Mouse (Mus musculus): ENCODE measurements around the gene Cradd. TPM values are rescaled to one million over a fixed set of nuclear protein-coding genes. Genes with fewer than 3 reads are reported as not detected.

The Cradd gene
- polyA plus RNA-seq, 1 experiment: 9.5 TPM

DNA sequence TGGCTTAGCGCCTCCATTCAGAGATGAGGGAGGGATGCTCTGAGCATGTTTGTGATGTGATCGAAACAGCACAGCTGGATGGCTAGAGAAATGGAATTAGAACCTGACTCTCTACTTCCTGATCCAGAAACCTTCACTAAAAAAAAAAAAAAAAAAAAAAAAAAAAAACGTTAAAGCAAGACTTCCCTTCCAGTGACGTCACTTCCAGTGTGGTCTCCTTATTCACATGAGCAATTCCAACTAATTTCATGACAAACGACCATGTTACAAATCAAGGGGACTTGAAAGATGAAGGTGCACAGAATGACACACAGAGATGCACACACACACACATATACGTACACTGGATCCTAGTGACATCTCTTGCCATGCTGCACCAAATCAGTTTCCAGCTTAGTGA, 25.4 kb downstream of the Cradd start:
- Histone ChIP-seq H3K36me3 (ENCODE audit: control insufficient read depth, insufficient read depth) (no peaks in the 10 kb centered on the region), H3ac (ENCODE audit: control insufficient read depth, insufficient read length) (no peak overlapping the region), H3K79me2 (ENCODE audit: control insufficient read depth, insufficient read depth) (no peaks in the 10 kb centered on the region), H3K27me3 (ENCODE audit: control insufficient read depth, insufficient read depth, insufficient read length) (no peaks in the 10 kb centered on the region), H3K4me3 (no peak overlapping the region), H3K4me2 (ENCODE audit: low read depth) (no peak overlapping the region)
- TF ChIP-seq MAX (IDR thresholded peaks at IDR 0.05; ENCODE audit: low read depth) (no peak), POLR2A (IDR thresholded peaks at IDR 0.05; ENCODE audit: insufficient read length, low read depth) (no peak), POLR2AphosphoS2 (IDR thresholded peaks at IDR 0.05; ENCODE audit: insufficient read length, low read depth) (no peak), SRF (IDR thresholded peaks at IDR 0.05; ENCODE audit: control insufficient read depth, insufficient read length, low read depth) (no peak), REST (IDR thresholded peaks at IDR 0.05; ENCODE audit: insufficient read depth, insufficient read length) (no peak), MYOG (IDR thresholded peaks at IDR 0.05; ENCODE audit: control insufficient read depth in 1 of 3, insufficient read depth in 1 of 3, insufficient read length in 2 of 3, low read depth in 2 of 3) (no peak), TCF3 (IDR thresholded peaks at IDR 0.05; ENCODE audit: insufficient read length, low read depth) (no peak), USF1 (IDR thresholded peaks at IDR 0.05; ENCODE audit: low read depth) (no peak)

DNA sequence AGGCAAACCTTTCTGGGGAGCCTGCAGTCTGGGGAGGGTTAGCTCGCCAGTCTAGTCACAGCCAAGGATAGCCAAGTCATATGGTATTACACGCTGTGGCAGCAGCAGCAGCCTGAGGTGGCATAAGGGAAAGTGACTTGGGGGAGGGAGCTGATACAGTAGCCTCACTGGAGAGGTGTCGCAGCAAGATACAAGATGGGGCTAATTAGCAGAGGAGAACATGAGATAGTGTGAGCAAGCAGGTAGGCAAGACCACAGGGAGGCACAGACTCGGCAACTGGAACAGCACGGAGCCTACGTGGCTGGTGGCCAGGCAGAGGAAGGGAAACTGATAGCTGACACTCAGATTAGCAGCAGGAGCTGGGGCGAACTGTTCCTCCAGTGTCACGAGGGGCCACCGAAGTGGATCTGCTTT, 26.2 kb downstream of the Cradd start:
- TF ChIP-seq TCF3 (IDR thresholded peaks at IDR 0.05; ENCODE audit: insufficient read length, low read depth): no peak
- no peak for TF ChIP-seq POLR2A (IDR thresholded peaks at IDR 0.05; ENCODE audit: insufficient read length, low read depth)
- no peak for TF ChIP-seq USF1 (IDR thresholded peaks at IDR 0.05; ENCODE audit: low read depth)
- no peak for TF ChIP-seq REST (IDR thresholded peaks at IDR 0.05; ENCODE audit: insufficient read depth, insufficient read length)
- no peak for TF ChIP-seq CEBPB (IDR thresholded peaks at IDR 0.05; ENCODE audit: insufficient read depth, poor library complexity, severe bottlenecking)
- TF ChIP-seq SRF (IDR thresholded peaks at IDR 0.05; ENCODE audit: control insufficient read depth, insufficient read length, low read depth): no peak
- no peak for TF ChIP-seq POLR2AphosphoS2 (IDR thresholded peaks at IDR 0.05; ENCODE audit: insufficient read length, low read depth)
- no peak for TF ChIP-seq MYOD1 (IDR thresholded peaks at IDR 0.05; ENCODE audit: control insufficient read depth in 1 of 3, insufficient read length in 2 of 3, low read depth in 2 of 3)
- no peak for TF ChIP-seq MAX (IDR thresholded peaks at IDR 0.05; ENCODE audit: low read depth)
- TF ChIP-seq TCF12 (IDR thresholded peaks at IDR 0.05; ENCODE audit: insufficient read depth, poor library complexity, severe bottlenecking): no peak
- no peak for TF ChIP-seq MYOG (IDR thresholded peaks at IDR 0.05; ENCODE audit: control insufficient read depth in 1 of 3, insufficient read depth in 1 of 3, insufficient read length in 2 of 3, low read depth in 2 of 3)
- no peak for TF ChIP-seq E2F4 (IDR thresholded peaks at IDR 0.05; ENCODE audit: insufficient read depth)

DNA sequence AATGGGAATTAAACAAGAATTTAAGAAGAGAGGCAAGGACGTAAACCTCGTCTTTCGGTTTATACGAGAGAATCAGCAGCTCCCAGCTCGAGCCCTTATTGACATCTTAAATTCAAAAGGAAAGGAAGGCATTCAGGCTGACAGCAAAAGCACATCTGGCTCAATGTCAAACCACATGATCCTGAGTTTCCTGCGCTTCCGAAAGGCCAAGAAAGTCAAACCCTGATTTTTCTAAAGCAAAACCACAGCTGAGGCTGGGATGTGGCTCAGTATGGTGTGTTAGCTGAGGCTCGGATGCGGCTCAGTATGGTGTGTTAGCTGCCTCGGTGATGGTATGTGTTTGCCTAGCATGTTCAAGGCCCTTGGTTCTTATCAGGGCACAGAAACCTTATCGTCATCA, 26.9 kb downstream of the Cradd start:
- H3K79me2 ChIP-seq (ENCODE audit: control insufficient read depth, insufficient read depth): no peaks in the 10 kb centered on the region
- H3K4me3 ChIP-seq: no peak overlapping the region
- TF ChIP-seq POLR2AphosphoS2 (IDR thresholded peaks at IDR 0.05; ENCODE audit: insufficient read length, low read depth): no peak
- TF ChIP-seq TCF12 (IDR thresholded peaks at IDR 0.05; ENCODE audit: insufficient read depth, poor library complexity, severe bottlenecking): no peak
- no peaks in the 10 kb centered on the region for H3K36me3 ChIP-seq (ENCODE audit: control insufficient read depth, insufficient read depth)
- H3ac ChIP-seq (ENCODE audit: control insufficient read depth, insufficient read length): no peak overlapping the region
- peak overlapping the region; percentile 66 for H3K4me2 ChIP-seq (ENCODE audit: low read depth)
- no peaks in the 10 kb centered on the region for H3K27me3 ChIP-seq (ENCODE audit: control insufficient read depth, insufficient read depth, insufficient read length)

More for the DNA sequence above, 26.2 kb downstream of the Cradd start:
- Histone ChIP-seq H3K27me3 (ENCODE audit: control insufficient read depth, insufficient read depth, insufficient read length) (no peaks in the 10 kb centered on the region), H3ac (ENCODE audit: control insufficient read depth, insufficient read length) (no peak overlapping the region), H3K4me2 (ENCODE audit: low read depth) (no peak overlapping the region), H3K36me3 (ENCODE audit: control insufficient read depth, insufficient read depth) (no peaks in the 10 kb centered on the region), H3K4me3 (no peak overlapping the region), H3K79me2 (ENCODE audit: control insufficient read depth, insufficient read depth) (no peaks in the 10 kb centered on the region)

DNA sequence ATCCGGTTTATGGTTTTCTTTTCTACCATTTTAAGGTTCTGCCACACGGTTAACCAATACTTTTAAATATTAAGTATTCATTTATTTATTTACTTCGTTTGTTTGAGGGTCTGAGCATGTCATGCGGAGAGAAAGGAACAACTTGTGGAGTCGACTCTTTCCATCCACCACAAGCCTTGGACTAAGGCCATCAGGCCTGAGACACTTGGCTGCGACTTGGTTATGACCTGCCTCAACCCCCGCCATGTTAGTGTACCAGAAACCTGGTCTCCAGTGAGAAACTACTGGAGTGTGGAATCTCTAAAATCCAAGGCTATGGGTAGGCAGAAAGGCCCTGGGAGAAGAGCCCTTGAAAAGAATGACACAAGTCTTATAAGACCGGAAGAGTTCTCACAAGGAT, 30.7 kb downstream of the Cradd start:
- no peak overlapping the region for H3K4me3 ChIP-seq
- no peak overlapping the region for H3ac ChIP-seq (ENCODE audit: control insufficient read depth, insufficient read length)
- no peaks in the 10 kb centered on the region for H3K27me3 ChIP-seq (ENCODE audit: control insufficient read depth, insufficient read depth, insufficient read length)
- H3K79me2 ChIP-seq (ENCODE audit: control insufficient read depth, insufficient read depth): no peaks in the 10 kb centered on the region
- no peak for TF ChIP-seq MYOG (IDR thresholded peaks at IDR 0.05; ENCODE audit: control insufficient read depth in 1 of 3, insufficient read depth in 1 of 3, insufficient read length in 2 of 3, low read depth in 2 of 3)
- H3K4me2 ChIP-seq (ENCODE audit: low read depth): no peak overlapping the region
- no peaks in the 10 kb centered on the region for H3K36me3 ChIP-seq (ENCODE audit: control insufficient read depth, insufficient read depth)

DNA sequence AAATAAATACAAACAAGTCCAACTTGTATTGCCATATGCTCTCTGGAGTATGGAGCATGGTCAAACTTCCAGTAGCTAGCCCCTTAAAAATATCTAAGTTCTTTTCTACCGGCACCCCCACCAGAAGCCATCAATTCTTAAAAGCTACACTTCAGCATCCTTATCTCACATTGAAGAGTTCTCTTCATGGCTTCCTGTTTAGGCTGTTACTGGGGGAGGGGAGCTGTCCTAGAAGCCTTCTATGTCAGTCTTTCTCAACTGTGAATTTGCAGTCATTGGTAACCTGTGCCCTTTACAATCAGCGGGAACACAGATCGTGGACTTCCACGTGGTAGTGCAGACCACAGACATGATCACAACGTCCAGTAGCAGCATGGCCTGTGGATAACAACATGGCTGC, 31.7 kb downstream of the Cradd start:
- no peak overlapping the region for H3ac ChIP-seq (ENCODE audit: control insufficient read depth, insufficient read length)
- no peak for TF ChIP-seq CEBPB (IDR thresholded peaks at IDR 0.05; ENCODE audit: insufficient read depth, poor library complexity, severe bottlenecking)
- TF ChIP-seq POLR2A (IDR thresholded peaks at IDR 0.05; ENCODE audit: insufficient read length, low read depth): no peak
- H3K79me2 ChIP-seq (ENCODE audit: control insufficient read depth, insufficient read depth): no peaks in the 10 kb centered on the region
- H3K4me2 ChIP-seq (ENCODE audit: low read depth): no peak overlapping the region
- H3K36me3 ChIP-seq (ENCODE audit: control insufficient read depth, insufficient read depth): no peaks in the 10 kb centered on the region
- H3K27me3 ChIP-seq (ENCODE audit: control insufficient read depth, insufficient read depth, insufficient read length): no peaks in the 10 kb centered on the region
- no peak overlapping the region for H3K4me3 ChIP-seq

DNA sequence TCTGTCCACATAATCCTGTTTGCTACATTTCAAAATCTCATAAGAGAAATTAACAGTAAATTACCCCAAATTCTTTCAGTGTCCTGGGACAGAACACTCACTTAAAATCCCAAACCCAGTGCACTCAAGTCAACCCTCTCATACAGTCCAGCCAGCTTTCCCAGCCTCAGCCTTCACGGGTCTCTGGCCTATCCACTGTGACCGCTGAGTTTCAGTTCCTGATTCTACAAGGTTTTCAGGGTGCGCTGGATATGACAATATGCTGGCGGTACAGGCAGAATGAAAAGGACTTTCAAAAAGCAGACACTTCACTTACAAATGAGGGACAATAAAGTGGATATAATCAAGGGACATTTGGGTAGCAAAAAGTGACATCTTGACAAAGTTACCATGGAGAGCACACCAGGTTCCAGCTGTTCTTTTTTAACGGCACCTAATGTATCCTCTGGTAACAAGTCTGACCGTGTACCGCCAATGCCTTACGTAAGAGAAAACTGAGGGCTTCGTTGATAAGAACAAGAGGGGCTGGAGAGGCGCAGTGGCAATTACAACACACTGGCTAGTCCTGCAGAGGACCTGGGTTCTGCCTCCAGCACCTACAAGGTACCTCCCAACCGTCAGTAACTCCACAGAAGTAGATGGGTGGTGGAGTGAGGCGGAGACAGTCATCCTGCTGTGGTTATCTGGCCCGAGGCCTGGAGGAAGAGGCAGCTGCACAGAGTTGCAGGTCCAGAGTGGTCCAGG, 32.6 kb downstream of the Cradd start:
- no peak for TF ChIP-seq TCF12 (IDR thresholded peaks at IDR 0.05; ENCODE audit: insufficient read depth, poor library complexity, severe bottlenecking)
- no peak for TF ChIP-seq TCF3 (IDR thresholded peaks at IDR 0.05; ENCODE audit: insufficient read length, low read depth)
- TF ChIP-seq MYOD1 (IDR thresholded peaks at IDR 0.05; ENCODE audit: control insufficient read depth in 1 of 3, insufficient read length in 2 of 3, low read depth in 2 of 3): no peak
- no peak for TF ChIP-seq POLR2AphosphoS2 (IDR thresholded peaks at IDR 0.05; ENCODE audit: insufficient read length, low read depth)
- TF ChIP-seq CEBPB (IDR thresholded peaks at IDR 0.05; ENCODE audit: insufficient read depth, poor library complexity, severe bottlenecking): no peak
- no peak for TF ChIP-seq REST (IDR thresholded peaks at IDR 0.05; ENCODE audit: insufficient read depth, insufficient read length)
- no peak for TF ChIP-seq E2F4 (IDR thresholded peaks at IDR 0.05; ENCODE audit: insufficient read depth)
- no peak for TF ChIP-seq POLR2A (IDR thresholded peaks at IDR 0.05; ENCODE audit: insufficient read length, low read depth)
- TF ChIP-seq MYOG (IDR thresholded peaks at IDR 0.05; ENCODE audit: control insufficient read depth in 1 of 3, insufficient read depth in 1 of 3, insufficient read length in 2 of 3, low read depth in 2 of 3): no peak
- no peak for TF ChIP-seq USF1 (IDR thresholded peaks at IDR 0.05; ENCODE audit: low read depth)
- TF ChIP-seq SRF (IDR thresholded peaks at IDR 0.05; ENCODE audit: control insufficient read depth, insufficient read length, low read depth): no peak
- no peak for TF ChIP-seq MAX (IDR thresholded peaks at IDR 0.05; ENCODE audit: low read depth)
- H3K4me3 ChIP-seq: no peak overlapping the region
- H3K27me3 ChIP-seq (ENCODE audit: control insufficient read depth, insufficient read depth, insufficient read length): no peaks in the 10 kb centered on the region
- no peak overlapping the region for H3K4me2 ChIP-seq (ENCODE audit: low read depth)
- no peaks in the 10 kb centered on the region for H3K36me3 ChIP-seq (ENCODE audit: control insufficient read depth, insufficient read depth)
- H3K79me2 ChIP-seq (ENCODE audit: control insufficient read depth, insufficient read depth): no peaks in the 10 kb centered on the region
- H3ac ChIP-seq (ENCODE audit: control insufficient read depth, insufficient read length): no peak overlapping the region
